Mouse (Mus musculus) neural tube, embryonic 14.5 days (tissue): ENCODE measurements around the gene Mrpl47. TPM values are rescaled to one million over a fixed set of nuclear protein-coding genes. Genes with fewer than 3 reads are reported as not detected.
"Not testable (repeated sequence)": the region's sequence is repeated elsewhere in the genome, so short reads cannot be mapped to it uniquely, and the experiment has no call there.

Experiments
- ATAC-seq: fragments of 200-750 bp; cut with Nextera tagmentation; 2 replicates; pipeline ENCODE4 v1.8.0; 2017; ENCODE audit warnings: low read depth, mild to moderate bottlenecking, moderate TSS enrichment, moderate library complexity
- H3K27ac ChIP-seq: fragments of 300-500 bp; sonication (generic); 2 replicates; pipeline ENCODE4 v1.5.1; 2014; ENCODE audit warnings: low read depth, mild to moderate bottlenecking, control low read depth, low read length, moderate library complexity, mixed read lengths
- H3K27me3 ChIP-seq: fragments of 300-500 bp; sonication (generic); 2 replicates; pipeline ENCODE4 v1.6.1; 2014; ENCODE audit warnings: low read length; ENCODE audit not compliant: control insufficient read depth, insufficient read depth
- H3K36me3 ChIP-seq: fragments of 300-500 bp; sonication (generic); 2 replicates; pipeline ENCODE4 v1.6.1; 2014; ENCODE audit warnings: low read length, mixed read lengths; ENCODE audit not compliant: control insufficient read depth, insufficient read depth
- H3K4me1 ChIP-seq: fragments of 300-500 bp; sonication (generic); 2 replicates; pipeline ENCODE4 v1.6.1; 2014; ENCODE audit warnings: low read length; ENCODE audit not compliant: control insufficient read depth, insufficient read depth
- H3K4me2 ChIP-seq: fragments of 300-500 bp; sonication (generic); 2 replicates; pipeline ENCODE4 v1.6.1; 2014; ENCODE audit warnings: mild to moderate bottlenecking, low read depth, low read length, control low read depth
- H3K4me3 ChIP-seq: fragments of 300-500 bp; sonication (generic); 2 replicates; pipeline ENCODE4 v1.5.1; 2014; ENCODE audit warnings: low read depth, low read length, control low read depth, mixed read lengths
- H3K9ac ChIP-seq: fragments of 300-500 bp; sonication (generic); replicated peaks from 2 replicates; pipeline ENCODE4 v1.6.1; 2014; ENCODE audit warnings: low read depth, mild to moderate bottlenecking, control low read depth, low read length, mixed read lengths
- H3K9me3 ChIP-seq: fragments of 300-500 bp; sonication (generic); 2 replicates; pipeline ENCODE4 v1.6.1; 2016; ENCODE audit warnings: low read length; ENCODE audit not compliant: control insufficient read depth
- WGBS: fragments of 180-500 bp; shearing (Covaris S2); extraction: QIAGEN DNeasy Blood & Tissue Kit; methylation state at CpG from one replicate; pipeline ENCODE4 v1.1.7; 2014; 5-methylcytosine and 5-hydroxymethylcytosine counted together
- polyA plus RNA-seq: library from polyadenylated mRNA; unstranded; fragments of >200 nt; fragmentation: Nextera tagmentation; extraction: Ambion mirVana; gene quantifications from 2 replicates; pipeline ENCODE4 v1.2.1, GENCODE M21; 2014

Gene Mrpl47
- polyA plus RNA-seq, 1 experiment from 2014 or later, result 38.5 TPM

DNA sequence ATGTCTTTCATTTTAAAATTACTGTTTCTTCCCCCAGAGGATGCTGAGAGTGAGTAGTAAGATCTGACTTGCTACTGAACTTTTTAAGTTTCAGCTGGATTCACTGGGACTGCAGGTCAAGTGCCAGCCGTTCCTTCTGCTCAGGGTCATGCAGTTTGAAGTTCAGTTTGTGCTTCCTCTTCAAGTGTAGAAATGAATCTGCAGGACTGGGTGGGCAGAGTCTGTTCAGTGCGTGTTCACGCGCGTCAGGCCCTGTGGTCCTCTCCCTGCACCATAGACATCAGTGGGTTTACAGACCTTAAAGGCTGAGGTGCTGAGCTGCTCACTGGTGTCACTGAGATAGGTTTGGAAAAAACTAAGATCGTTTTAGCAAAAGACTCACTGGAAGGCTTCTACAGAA is 7.6 kb upstream of the Mrpl47 start:
- WGBS, result 97% methylated on average over 6 of the region's 6 CpGs
- peaks cover 17% of the 10 kb centered on the region for H3K36me3 ChIP-seq
- no peak overlapping the region for H3K9ac ChIP-seq
- no peaks in the 10 kb centered on the region for H3K4me1 ChIP-seq
- ATAC-seq, result no peak
- no peak overlapping the region for H3K27ac ChIP-seq
- no peak overlapping the region for H3K4me3 ChIP-seq
- H3K27me3 ChIP-seq, result no peaks in the 10 kb centered on the region
- no peak overlapping the region for H3K4me2 ChIP-seq
- no peaks in the 10 kb centered on the region for H3K9me3 ChIP-seq

DNA sequence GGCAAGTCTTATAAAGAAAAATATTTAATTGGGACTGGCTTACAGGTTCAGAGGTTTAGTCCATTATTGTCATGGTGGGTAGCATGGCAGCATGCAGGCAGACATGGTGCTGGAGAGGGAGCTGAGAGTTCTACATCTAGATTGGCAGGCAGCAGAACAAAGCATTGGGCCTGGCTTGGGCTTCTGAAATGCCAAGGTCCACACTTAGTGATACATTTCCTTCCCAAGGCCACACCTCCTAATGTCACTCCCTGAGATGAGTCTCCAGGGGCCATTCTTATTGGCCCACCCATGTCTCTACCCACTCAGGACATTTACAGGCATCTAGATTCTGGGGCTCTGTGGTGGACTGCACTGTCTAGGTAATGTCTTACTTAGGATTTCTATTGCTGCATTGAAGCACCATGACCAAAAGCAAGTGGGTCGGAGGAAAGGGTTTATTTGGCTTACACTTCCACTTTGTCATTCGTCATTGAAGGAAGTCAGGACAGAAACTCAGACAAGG is 4.9 kb upstream of the Mrpl47 start:
- Histone ChIP-seq H3K9me3 (no peaks in the 10 kb centered on the region), H3K27me3 (no peaks in the 10 kb centered on the region), H3K27ac (no peak overlapping the region), H3K4me3 (no peak overlapping the region), H3K4me1 (peaks cover 9% of the 10 kb centered on the region), H3K9ac (no peak overlapping the region), H3K4me2 (no peak overlapping the region), H3K36me3 (peaks cover 13% of the 10 kb centered on the region)
- ATAC-seq, result no peak
- 83% methylated on average over 2 of the region's 2 CpGs for WGBS

DNA sequence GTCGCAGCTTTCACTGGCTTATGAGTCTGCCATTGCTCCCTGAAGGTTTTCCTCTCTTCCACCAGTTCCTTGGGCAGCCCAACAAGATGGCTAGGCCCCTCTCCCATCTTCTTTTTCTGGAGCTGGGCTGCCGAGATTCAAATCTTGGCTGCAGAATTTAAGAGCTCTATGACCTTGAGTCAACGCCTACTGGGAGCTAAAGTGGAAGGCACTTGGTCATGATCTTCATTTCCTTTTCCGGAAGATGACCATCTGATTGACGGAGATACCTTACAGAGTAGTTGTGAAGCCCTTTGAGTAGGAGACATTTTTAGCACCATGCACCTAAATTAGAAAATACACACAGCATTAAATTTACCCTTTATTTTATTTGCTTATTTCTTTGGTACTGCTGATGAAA is 1.1 kb upstream of the Mrpl47 start:
- Histone ChIP-seq H3K4me3 (no peak overlapping the region), H3K9me3 (no peaks in the 10 kb centered on the region), H3K4me2 (no peak overlapping the region), H3K27me3 (no peaks in the 10 kb centered on the region), H3K9ac (no peak overlapping the region), H3K4me1 (peaks cover 9% of the 10 kb centered on the region), H3K27ac (no peak overlapping the region), H3K36me3 (0 out of 2 replicates have a peak, but pooled peaks cover 3% of the 10 kb centered on the region)
- 95% methylated on average over 5 of the region's 5 CpGs for WGBS
- no peak for ATAC-seq

DNA sequence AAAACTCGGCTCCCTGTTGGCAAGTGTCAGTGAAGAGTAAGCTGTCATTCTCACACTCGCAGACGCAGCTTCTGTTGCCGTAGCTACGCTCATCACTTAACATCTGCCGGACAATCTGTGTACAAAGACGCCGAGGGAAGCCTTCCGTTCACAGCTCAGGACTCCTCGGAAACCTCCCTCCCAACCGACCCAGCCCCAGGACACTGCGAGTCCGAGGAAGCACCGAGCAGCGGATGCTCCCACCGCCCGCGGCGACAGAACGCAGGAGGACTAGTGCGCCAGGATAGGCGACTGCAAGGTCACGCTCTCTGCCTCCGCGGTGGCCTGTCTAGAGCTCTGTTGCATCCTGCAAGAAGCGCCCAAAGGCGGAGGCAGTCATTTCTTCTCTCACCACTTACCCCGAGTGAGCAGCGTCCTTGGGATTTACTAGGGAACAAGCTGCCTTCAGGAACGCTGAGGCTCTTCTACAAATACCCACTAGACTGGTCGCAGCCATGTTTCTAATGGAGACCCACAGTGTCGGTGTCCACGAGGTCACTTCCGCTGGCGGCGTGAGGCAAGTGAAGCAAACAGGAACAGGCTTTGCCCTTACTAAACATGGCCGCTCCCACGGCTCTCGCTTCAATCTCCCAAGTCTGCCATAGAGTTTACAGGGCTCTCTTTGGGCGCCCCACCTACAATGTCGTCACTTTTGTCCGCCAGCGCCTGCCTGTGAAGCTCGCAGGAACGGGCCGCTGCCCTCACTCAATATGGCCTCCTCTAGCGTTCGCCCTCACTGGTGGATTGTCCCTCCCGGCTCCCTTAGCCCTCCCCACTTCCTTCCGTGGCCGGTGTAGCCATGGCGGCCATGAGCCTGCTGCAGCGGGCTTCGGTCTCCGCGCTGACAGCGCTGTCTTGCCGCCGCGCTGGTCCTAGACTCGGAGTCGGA is 897 bp downstream of the Mrpl47 start, which contains the start of gene Ndufb5:
TSS of gene Ndufb5 (plus strand) at position 747 of the 928 bp plus-strand sequence.
- Histone ChIP-seq H3K9ac (peak within 1 kb of the TSS; percentile 77), H3K9me3 (no peaks in the 10 kb centered on the region), H3K27ac (peak within 1 kb of the TSS; percentile 82), H3K4me2 (peak within 1 kb of the TSS; percentile 84), H3K4me3 (peak within 1 kb of the TSS; percentile 73), H3K27me3 (no peaks in the 10 kb centered on the region), H3K36me3 (peaks cover 14% of the 10 kb centered on the region), H3K4me1 (peaks cover 9% of the 10 kb centered on the region)
- peak; percentile 98 for ATAC-seq
- WGBS, result under 1% methylated on average over 62 of the region's 62 CpGs

DNA sequence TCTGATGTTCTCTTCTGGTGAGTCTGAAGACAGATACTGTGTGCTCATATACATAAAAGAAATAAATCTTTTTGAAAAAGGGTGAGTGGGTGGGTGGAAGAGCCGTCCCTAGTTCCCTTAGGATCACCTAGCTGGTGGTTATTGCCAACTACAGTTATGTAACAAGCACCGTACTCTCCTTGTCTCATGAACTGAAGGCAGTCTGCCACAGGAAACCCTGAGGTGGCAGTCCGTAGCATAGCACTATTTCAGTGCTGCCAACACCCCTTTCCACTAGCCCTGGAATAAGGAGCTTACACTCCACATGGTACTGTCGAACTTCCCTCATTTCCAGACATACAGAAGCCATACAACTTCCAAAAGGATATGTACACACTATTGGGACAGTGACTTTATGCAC is 9.5 kb downstream of the Mrpl47 start:
- ATAC-seq, result no peak
- 83% methylated on average over 4 of the region's 4 CpGs for WGBS
- H3K4me3 ChIP-seq, result no peak overlapping the region
- H3K4me2 ChIP-seq, result no peak overlapping the region
- H3K9ac ChIP-seq, result no peak overlapping the region
- no peaks in the 10 kb centered on the region for H3K27me3 ChIP-seq
- no peaks in the 10 kb centered on the region for H3K9me3 ChIP-seq
- H3K4me1 ChIP-seq, result no peaks in the 10 kb centered on the region
- H3K27ac ChIP-seq, result no peak overlapping the region
- H3K36me3 ChIP-seq, result peaks cover 72% of the 10 kb centered on the region

DNA sequence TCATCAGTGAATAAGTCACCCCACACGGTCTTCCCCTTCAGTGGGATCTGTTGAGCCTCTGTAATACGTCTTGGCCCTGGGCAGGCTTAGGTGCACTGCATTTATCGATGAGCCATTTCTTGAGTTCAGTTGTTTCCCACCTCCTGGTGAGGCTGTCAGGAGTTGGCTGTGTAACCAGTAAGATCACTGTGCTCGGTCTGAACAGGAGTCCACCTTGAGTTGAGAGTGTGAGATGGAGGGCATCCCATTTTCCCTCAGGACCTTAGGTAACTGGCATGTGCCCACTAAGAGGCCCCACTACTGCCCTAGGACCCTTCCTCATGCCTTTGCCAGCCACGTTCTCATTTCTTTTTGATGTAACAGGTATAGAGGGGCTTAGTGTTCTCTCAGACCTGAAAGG is 11.5 kb downstream of the Mrpl47 start:
- Histone ChIP-seq H3K27me3 (no peaks in the 10 kb centered on the region), H3K4me2 (no peak overlapping the region), H3K36me3 (peaks cover 79% of the 10 kb centered on the region), H3K9me3 (no peaks in the 10 kb centered on the region), H3K4me1 (no peaks in the 10 kb centered on the region), H3K9ac (no peak overlapping the region), H3K27ac (no peak overlapping the region), H3K4me3 (no peak overlapping the region)
- WGBS, result 92% methylated on average over 5 of the region's 5 CpGs
- no peak for ATAC-seq

DNA sequence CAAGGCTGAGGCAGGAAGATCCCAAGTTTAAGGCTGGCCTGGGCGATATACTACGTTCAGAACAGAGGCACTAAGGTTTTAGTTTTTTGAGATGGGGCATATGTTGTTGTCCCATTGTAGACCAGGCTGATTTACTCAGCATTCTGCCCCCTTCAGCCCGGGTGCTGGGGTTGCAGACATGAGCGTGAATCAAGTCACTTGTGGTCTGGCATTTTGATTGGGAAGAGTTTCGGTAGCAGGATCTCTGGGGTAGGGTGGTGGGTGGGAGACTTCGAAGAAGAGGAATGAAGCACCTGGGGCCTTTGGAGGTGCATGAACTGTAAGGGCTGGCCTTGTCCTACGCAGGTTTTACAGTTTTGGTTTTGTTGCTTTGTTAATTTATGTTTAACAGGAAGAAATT is 13.2 kb downstream of the Mrpl47 start:
- Histone ChIP-seq H3K9me3 (no peaks in the 10 kb centered on the region), H3K9ac (no peak overlapping the region), H3K36me3 (peaks cover 78% of the 10 kb centered on the region), H3K27ac (no peak overlapping the region), H3K4me3 (no peak overlapping the region), H3K4me1 (no peaks in the 10 kb centered on the region), H3K27me3 (no peaks in the 10 kb centered on the region), H3K4me2 (no peak overlapping the region)
- ATAC-seq, result no peak
- 89% methylated on average over 7 of the region's 7 CpGs for WGBS

DNA sequence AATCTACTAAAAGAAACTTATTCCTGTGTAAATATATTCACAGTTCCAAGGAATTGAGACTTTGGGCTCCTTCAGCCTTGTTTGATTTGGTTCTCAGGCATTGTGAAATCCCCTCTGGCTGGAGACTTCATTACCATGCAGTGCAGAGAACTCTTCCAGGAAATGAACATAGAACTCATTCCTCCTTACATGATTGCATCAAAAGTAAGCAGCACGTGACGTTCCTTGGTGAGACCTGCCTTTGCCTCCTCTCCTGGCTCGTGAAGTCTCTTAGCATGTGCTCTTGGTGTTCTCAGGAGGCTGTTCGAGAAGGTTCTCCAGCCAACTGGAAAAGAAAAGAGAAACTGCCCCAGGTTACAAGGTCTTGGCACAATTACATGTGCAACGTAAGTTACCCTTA is 19.1 kb downstream of the Mrpl47 start:
- no peak for ATAC-seq
- WGBS, result 92% methylated on average over 5 of the region's 5 CpGs
- Histone ChIP-seq H3K4me1 (no peaks in the 10 kb centered on the region), H3K4me2 (no peak overlapping the region), H3K9ac (no peak overlapping the region), H3K36me3 (peaks cover 71% of the 10 kb centered on the region), H3K4me3 (no peak overlapping the region), H3K27ac (no peak overlapping the region), H3K9me3 (no peaks in the 10 kb centered on the region), H3K27me3 (no peaks in the 10 kb centered on the region)

DNA sequence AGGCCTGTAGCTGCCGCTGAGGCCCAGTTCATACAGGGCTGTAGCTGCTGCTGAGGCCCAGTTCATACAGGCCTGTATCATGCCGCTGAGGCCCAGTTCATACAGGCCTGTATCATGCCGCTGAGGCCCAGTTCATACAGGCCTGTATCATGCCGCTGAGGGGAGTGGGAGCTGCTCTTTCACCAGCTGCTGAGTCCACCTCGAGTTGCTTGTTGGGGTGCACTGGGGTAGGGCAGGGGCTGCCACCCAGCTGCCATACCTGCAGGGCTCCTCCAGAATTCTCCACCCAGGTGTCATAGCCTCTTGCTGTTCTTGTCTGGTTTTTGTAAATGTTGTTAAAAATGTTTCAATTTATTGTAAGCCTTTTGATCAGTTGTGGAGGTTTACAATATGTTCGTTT is 20.0 kb downstream of the Mrpl47 start:
- not testable (repeated sequence) for H3K4me3 ChIP-seq, H3K4me2 ChIP-seq, H3K9ac ChIP-seq, H3K27ac ChIP-seq, H3K4me1 ChIP-seq, H3K27me3 ChIP-seq, ATAC-seq, H3K9me3 ChIP-seq
- 95% methylated on average over 6 of the region's 6 CpGs for WGBS
- peaks cover 68% of the 10 kb centered on the region for H3K36me3 ChIP-seq
